Mouse (Mus musculus) myocyte (in vitro differentiated cells): ENCODE measurements around the gene Tnfrsf9. TPM values are rescaled to one million over a fixed set of nuclear protein-coding genes. Genes with fewer than 3 reads are reported as not detected.
A peak's percentile ranks its signal among the peaks of the same experiment; 100 is the strongest.

Source experiments
- H3K27me3 ChIP-seq: one replicate; pipeline ENCODE4 v1.6.1; 2011; ENCODE audit not compliant: control insufficient read depth, insufficient read depth, insufficient read length
- H3K36me3 ChIP-seq: one replicate; pipeline ENCODE4 v1.6.1; 2011; ENCODE audit not compliant: control insufficient read depth, insufficient read depth
- H3K4me2 ChIP-seq: one replicate; pipeline ENCODE4 v1.6.1; 2011; ENCODE audit warnings: low read depth, control low read depth
- H3K4me3 ChIP-seq: one replicate; pipeline ENCODE4 v1.5.1; 2011; ENCODE audit warnings: mild to moderate bottlenecking, control low read depth, moderate library complexity
- H3K79me2 ChIP-seq: one replicate; pipeline ENCODE4 v1.6.1; 2011; ENCODE audit not compliant: control insufficient read depth, insufficient read depth
- H3ac ChIP-seq: one replicate; pipeline ENCODE4 v1.6.1; 2011; ENCODE audit not compliant: control insufficient read depth, insufficient read length
- CEBPB ChIP-seq: IDR thresholded peaks from 2 replicates; pipeline ENCODE4 v1.6.1; 2011; ENCODE audit warnings: mild to moderate bottlenecking, moderate library complexity; ENCODE audit not compliant: poor library complexity, insufficient read depth, severe bottlenecking
- E2F4 ChIP-seq: IDR thresholded peaks from one replicate; pipeline ENCODE4 v1.6.1; 2011; ENCODE audit warnings: mild to moderate bottlenecking, control low read depth, moderate library complexity; ENCODE audit not compliant: insufficient read depth
- MAX ChIP-seq: IDR thresholded peaks from one replicate; pipeline ENCODE4 v1.6.1; 2011; ENCODE audit warnings: low read depth, mild to moderate bottlenecking, control low read depth
- MYOD1 ChIP-seq, 3 experiments: IDR thresholded peaks; one replicate each; pipeline ENCODE4 v1.6.1; 2011; ENCODE audit warnings: control low read depth in 2 of 3, low read depth in 2 of 3, mild to moderate bottlenecking in 2 of 3, moderate library complexity in 1 of 3; ENCODE audit not compliant: insufficient read length in 2 of 3, control insufficient read depth in 1 of 3
- MYOG ChIP-seq, 3 experiments: IDR thresholded peaks; one replicate each; pipeline ENCODE4 v1.6.1; 2011; ENCODE audit warnings: control low read depth in 2 of 3, low read depth in 2 of 3, mild to moderate bottlenecking in 2 of 3; ENCODE audit not compliant: insufficient read length in 2 of 3, control insufficient read depth in 1 of 3, insufficient read depth in 1 of 3
- POLR2A ChIP-seq: IDR thresholded peaks from one replicate; pipeline ENCODE4 v1.6.1; 2011; ENCODE audit warnings: low read depth, mild to moderate bottlenecking, control low read depth, moderate library complexity; ENCODE audit not compliant: insufficient read length
- POLR2AphosphoS2 ChIP-seq: IDR thresholded peaks from one replicate; pipeline ENCODE4 v1.6.1; 2011; ENCODE audit warnings: low read depth, control low read depth; ENCODE audit not compliant: insufficient read length
- REST ChIP-seq: IDR thresholded peaks from one replicate; pipeline ENCODE4 v1.6.1; 2011; ENCODE audit warnings: mild to moderate bottlenecking, control low read depth, moderate library complexity; ENCODE audit not compliant: insufficient read depth, insufficient read length
- SRF ChIP-seq: IDR thresholded peaks from one replicate; pipeline ENCODE4 v1.6.1; 2011; ENCODE audit warnings: low read depth; ENCODE audit not compliant: control insufficient read depth, insufficient read length
- TCF12 ChIP-seq: IDR thresholded peaks from one replicate; pipeline ENCODE4 v1.6.1; 2011; ENCODE audit warnings: mild to moderate bottlenecking, control low read depth; ENCODE audit not compliant: poor library complexity, insufficient read depth, severe bottlenecking
- TCF3 ChIP-seq: IDR thresholded peaks from one replicate; pipeline ENCODE4 v1.6.1; 2011; ENCODE audit warnings: low read depth, control low read depth; ENCODE audit not compliant: insufficient read length
- USF1 ChIP-seq: IDR thresholded peaks from one replicate; pipeline ENCODE4 v1.6.1; 2011; ENCODE audit warnings: low read depth, mild to moderate bottlenecking, control low read depth, moderate library complexity
- polyA plus RNA-seq: library from polyadenylated mRNA; unstranded; fragments of >200 nt; fragmentation: generic; extraction: Trizol; gene quantifications from one replicate; pipeline ENCODE4 v1.2.1, GENCODE M21; 2012; ENCODE audit warnings: missing spikeins

The Tnfrsf9 gene
- polyA plus RNA-seq, 1 experiment, result 0.31 TPM

GRCm38 (mm10) chr4:150925923-150926322 is 11.6 kb downstream of the Tnfrsf9 start:
- Histone ChIP-seq H3ac (no peak overlapping the region), H3K36me3 (no peaks in the 10 kb centered on the region), H3K4me2 (no peak overlapping the region), H3K4me3 (no peak overlapping the region), H3K27me3 (peaks cover 5% of the 10 kb centered on the region), H3K79me2 (no peaks in the 10 kb centered on the region)
- no peak for TF ChIP-seq REST
- TF ChIP-seq CEBPB, result no peak
- no peak for TF ChIP-seq MYOG (IDR thresholded peaks at IDR 0.05; ENCODE audit: control insufficient read depth in 1 of 3, insufficient read depth in 1 of 3, insufficient read length in 2 of 3, low read depth in 2 of 3)
- TF ChIP-seq MAX, result no peak
- no peak for TF ChIP-seq TCF3
- TF ChIP-seq POLR2A, result no peak
- no peak for TF ChIP-seq TCF12
- TF ChIP-seq POLR2AphosphoS2, result no peak
- no peak for TF ChIP-seq USF1
- TF ChIP-seq SRF, result no peak
- TF ChIP-seq MYOD1 (IDR thresholded peaks at IDR 0.05; ENCODE audit: control insufficient read depth in 1 of 3, insufficient read length in 2 of 3, low read depth in 2 of 3), result no peak
- no peak for TF ChIP-seq E2F4

GRCm38 (mm10) chr4:150926924-150927705 is 12.8 kb downstream of the Tnfrsf9 start:
- H3K79me2 ChIP-seq, result no peaks in the 10 kb centered on the region

GRCm38 (mm10) chr4:150927789-150928188 is 13.4 kb downstream of the Tnfrsf9 start:
- peaks cover 5% of the 10 kb centered on the region for H3K27me3 ChIP-seq
- H3K36me3 ChIP-seq, result no peaks in the 10 kb centered on the region
- peak overlapping the region; percentile 65 for H3K4me2 ChIP-seq
- no peaks in the 10 kb centered on the region for H3K79me2 ChIP-seq
- no peak overlapping the region for H3K4me3 ChIP-seq
- no peak overlapping the region for H3ac ChIP-seq
- TF ChIP-seq MYOG (IDR thresholded peaks at IDR 0.05; ENCODE audit: control insufficient read depth in 1 of 3, insufficient read depth in 1 of 3, insufficient read length in 2 of 3, low read depth in 2 of 3) (peak in 1 of 3 experiments; percentile 49), E2F4 (no peak), CEBPB (no peak)

More at GRCm38 (mm10) chr4:150926924-150927705, 12.8 kb downstream of the Tnfrsf9 start:
- peaks cover 5% of the 10 kb centered on the region for H3K27me3 ChIP-seq
- no peaks in the 10 kb centered on the region for H3K36me3 ChIP-seq
- H3ac ChIP-seq, result no peak overlapping the region
- no peak overlapping the region for H3K4me3 ChIP-seq
- H3K4me2 ChIP-seq, result peak overlapping the region; percentile 65
- TF ChIP-seq USF1, result peak; percentile 45
- no peak for TF ChIP-seq TCF3

GRCm38 (mm10) chr4:150933503-150933902 is 19.1 kb downstream of the Tnfrsf9 start:
- TF ChIP-seq CEBPB (no peak; the same call in 1 of the 2 replicates), TCF3 (no peak), TCF12 (no peak), POLR2AphosphoS2 (no peak), MAX (no peak), POLR2A (no peak), MYOG (IDR thresholded peaks at IDR 0.05; ENCODE audit: control insufficient read depth in 1 of 3, insufficient read depth in 1 of 3, insufficient read length in 2 of 3, low read depth in 2 of 3) (no peak), SRF (no peak), USF1 (no peak), E2F4 (no peak), MYOD1 (IDR thresholded peaks at IDR 0.05; ENCODE audit: control insufficient read depth in 1 of 3, insufficient read length in 2 of 3, low read depth in 2 of 3) (no peak), REST (no peak)
- Histone ChIP-seq H3K27me3 (peaks cover 5% of the 10 kb centered on the region), H3K79me2 (no peaks in the 10 kb centered on the region), H3ac (no peak overlapping the region), H3K4me2 (no peak overlapping the region), H3K36me3 (no peaks in the 10 kb centered on the region), H3K4me3 (no peak overlapping the region)

- H3K27me3 ChIP-seq, result no peaks in the 10 kb centered on the region
- no peaks in the 10 kb centered on the region for H3K79me2 ChIP-seq
- no peaks in the 10 kb centered on the region for H3K36me3 ChIP-seq
- no peak overlapping the region for H3K4me2 ChIP-seq
- H3ac ChIP-seq, result no peak overlapping the region
- TF ChIP-seq SRF (no peak), REST (no peak), E2F4 (no peak), POLR2A (no peak), USF1 (no peak), CEBPB (no peak), TCF12 (no peak), MAX (no peak), TCF3 (no peak), MYOD1 (IDR thresholded peaks at IDR 0.05; ENCODE audit: control insufficient read depth in 1 of 3, insufficient read length in 2 of 3, low read depth in 2 of 3) (no peak), MYOG (IDR thresholded peaks at IDR 0.05; ENCODE audit: control insufficient read depth in 1 of 3, insufficient read depth in 1 of 3, insufficient read length in 2 of 3, low read depth in 2 of 3) (no peak), POLR2AphosphoS2 (no peak)
- H3K4me3 ChIP-seq, result no peak overlapping the region
These were observed 23.1 kb downstream of the Tnfrsf9 start for GRCm38 (mm10) chr4:150937293-150938062.
